Mouse (Mus musculus) E14TG2a.4 (cell line): ENCODE data around the gene Gp9.

ENCODE experiments used
- CTCF ChIP-seq: conservative IDR thresholded peaks from 2 replicates; pipeline ENCODE4 v1.5.1; 2014; ENCODE audit warnings: low read length
- NANOG ChIP-seq: IDR thresholded peaks from 2 replicates; pipeline ENCODE4 v1.6.1; 2014; ENCODE audit warnings: borderline replicate concordance, low read length, mixed read lengths

DNA sequence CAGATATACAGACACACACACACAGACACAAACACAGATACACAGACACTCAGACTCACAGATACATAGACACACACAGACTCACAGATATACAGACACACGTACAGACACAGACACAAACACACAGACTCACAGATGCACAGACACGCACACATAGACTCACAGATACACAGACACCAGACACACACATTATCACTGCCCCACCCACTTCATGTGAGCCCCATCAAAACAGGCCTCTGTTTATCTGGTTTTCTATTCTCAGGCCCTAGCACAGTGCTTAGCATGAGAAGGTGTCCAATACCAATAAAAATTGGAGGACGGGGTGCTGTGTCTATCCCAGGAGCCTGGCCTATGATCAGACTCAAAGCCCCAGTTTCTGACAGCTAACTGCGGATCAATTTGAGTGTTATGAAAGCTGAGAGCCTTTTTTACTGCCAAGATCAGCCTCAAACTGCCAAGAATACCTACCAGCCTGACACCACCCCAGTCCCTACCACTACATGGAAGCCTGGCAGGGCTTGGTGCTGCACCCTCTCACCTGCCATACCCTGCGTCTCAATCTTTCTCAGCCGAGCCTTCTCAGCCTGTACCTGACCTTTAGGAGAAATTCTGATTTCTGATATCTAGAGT lies 18.5 kb downstream of the Gp9 start:
- TF ChIP-seq CTCF (no peak), NANOG (no peak)
